Mouse (Mus musculus) MEL (cell line): ENCODE measurements around the gene Ptprf. TPM values are rescaled to one million over a fixed set of nuclear protein-coding genes. Genes with fewer than 3 reads are reported as not detected.

ENCODE experiments used
- DNase-seq: peaks from one replicate; pipeline ENCODE4 v3.0.0; 2011; ENCODE audit warnings: low read depth, low spot score
- H3K27ac ChIP-seq: 2 replicates; pipeline ENCODE4 v1.5.1; 2012; ENCODE audit warnings: low read depth, mild to moderate bottlenecking, control low read depth, low read length, moderate library complexity; ENCODE audit not compliant: control insufficient read depth
- H3K27me3 ChIP-seq, 2 experiments: fragments of 150-350 bp in 1 of 2; sonication (generic) in 1 of 2; 2 replicates each; pipeline ENCODE4 v1.6.1; 2012; ENCODE audit warnings: low read length in 2 of 2, mild to moderate bottlenecking in 2 of 2, improper control_type of control experiment in 1 of 2, moderate library complexity in 1 of 2; ENCODE audit not compliant: insufficient read depth in 2 of 2, control insufficient read depth in 1 of 2
- H3K36me3 ChIP-seq, 2 experiments: 2 replicates each; pipeline ENCODE4 v1.6.1; 2012 to 2014; ENCODE audit warnings: low read length in 2 of 2, improper control_type of control experiment in 1 of 2, inconsistent platforms in 1 of 2, mild to moderate bottlenecking in 1 of 2; ENCODE audit not compliant: insufficient read depth in 2 of 2, control insufficient read depth in 1 of 2
- H3K4me1 ChIP-seq, 2 experiments: fragments of 150-350 bp in 1 of 2; sonication (generic) in 1 of 2; 2 replicates each; pipeline ENCODE4 v1.6.1; 2012; ENCODE audit warnings: low read length in 2 of 2, improper control_type of control experiment in 1 of 2, mild to moderate bottlenecking in 1 of 2; ENCODE audit not compliant: insufficient read depth in 2 of 2, control insufficient read depth in 1 of 2
- H3K4me3 ChIP-seq, 2 experiments: fragments of 150-350 bp in 1 of 2; sonication (generic) in 1 of 2; 2 replicates each; pipeline ENCODE4 v1.5.1; 2012; ENCODE audit warnings: low read depth in 2 of 2, low read length in 2 of 2, mild to moderate bottlenecking in 2 of 2, moderate library complexity in 2 of 2, control low read depth in 1 of 2, improper control_type of control experiment in 1 of 2; ENCODE audit not compliant: control insufficient read depth in 1 of 2, insufficient read depth in 1 of 2
- H3K79me2 ChIP-seq: 2 replicates; pipeline ENCODE4 v1.6.1; 2012; ENCODE audit warnings: mild to moderate bottlenecking, low read length, moderate library complexity; ENCODE audit not compliant: control insufficient read depth, poor library complexity, insufficient read depth
- H3K9ac ChIP-seq: 2 replicates; pipeline ENCODE4 v1.6.1; 2012; ENCODE audit warnings: low read depth, mild to moderate bottlenecking, control low read depth, low read length, moderate library complexity; ENCODE audit not compliant: control insufficient read depth, poor library complexity, severe bottlenecking
- H3K9me3 ChIP-seq: fragments of 150-350 bp; sonication (generic); replicated peaks from 2 replicates; pipeline ENCODE4 v1.6.1; 2012; ENCODE audit warnings: mild to moderate bottlenecking, low read length, improper control_type of control experiment, moderate library complexity; ENCODE audit not compliant: insufficient read depth
- BHLHE40 ChIP-seq: IDR thresholded peaks from 2 replicates; pipeline ENCODE4 v1.6.1; 2012; ENCODE audit warnings: low read depth, mild to moderate bottlenecking, inconsistent platforms, low read length, improper control_type of control experiment, borderline replicate concordance
- CHD2 ChIP-seq: IDR thresholded peaks from 2 replicates; pipeline ENCODE4 v1.6.1; 2011; ENCODE audit warnings: low read length, improper control_type of control experiment
- E2F4 ChIP-seq: IDR thresholded peaks from 2 replicates; pipeline ENCODE4 v1.6.1; 2011; ENCODE audit warnings: low read depth, low read length, improper control_type of control experiment, borderline replicate concordance
- EP300 ChIP-seq, 2 experiments: IDR thresholded peaks; 2 replicates each; pipeline ENCODE4 v1.6.1; 2011; ENCODE audit warnings: improper control_type of control experiment in 2 of 2, low read length in 2 of 2, low read depth in 1 of 2, mild to moderate bottlenecking in 1 of 2
- GABPA ChIP-seq: IDR thresholded peaks from 2 replicates; pipeline ENCODE4 v1.6.1; 2012; ENCODE audit warnings: low read depth, mild to moderate bottlenecking, inconsistent platforms, low read length, improper control_type of control experiment, moderate library complexity
- GATA1 ChIP-seq: IDR thresholded peaks from 2 replicates; pipeline ENCODE4 v1.6.1; 2011; ENCODE audit warnings: low read depth, low read length, improper control_type of control experiment
- HCFC1 ChIP-seq: IDR thresholded peaks from 2 replicates; pipeline ENCODE4 v1.6.1; 2012; ENCODE audit warnings: low read depth, mild to moderate bottlenecking, inconsistent platforms, low read length, improper control_type of control experiment, moderate library complexity
- JUND ChIP-seq: IDR thresholded peaks from 2 replicates; pipeline ENCODE4 v1.6.1; 2011; ENCODE audit warnings: low read depth, mild to moderate bottlenecking, improper control_type of control experiment, low read length
- MAFK ChIP-seq: IDR thresholded peaks from 2 replicates; pipeline ENCODE4 v1.6.1; 2011; ENCODE audit warnings: low read depth, mild to moderate bottlenecking, low read length, improper control_type of control experiment, borderline replicate concordance
- MAZ ChIP-seq: IDR thresholded peaks from 2 replicates; pipeline ENCODE4 v1.6.1; 2012; ENCODE audit warnings: low read depth, mild to moderate bottlenecking, inconsistent platforms, low read length, improper control_type of control experiment
- MEF2A ChIP-seq: IDR thresholded peaks from 2 replicates; pipeline ENCODE4 v1.6.1; 2014; ENCODE audit warnings: low read depth, mild to moderate bottlenecking, inconsistent platforms, low read length, improper control_type of control experiment; ENCODE audit not compliant: poor library complexity, insufficient replicate concordance, severe bottlenecking; ENCODE audit errors: extremely low read depth
- MXI1 ChIP-seq: IDR thresholded peaks from 2 replicates; pipeline ENCODE4 v1.6.1; 2011; ENCODE audit warnings: mild to moderate bottlenecking, low read depth, low read length, improper control_type of control experiment
- MYB ChIP-seq: IDR thresholded peaks from 2 replicates; pipeline ENCODE4 v1.6.1; 2011; ENCODE audit warnings: mild to moderate bottlenecking, low read depth, low read length, improper control_type of control experiment
- MYC ChIP-seq: IDR thresholded peaks from 2 replicates; pipeline ENCODE4 v1.6.1; 2011; ENCODE audit warnings: low read depth, mild to moderate bottlenecking, low read length, improper control_type of control experiment, moderate library complexity
- NELFE ChIP-seq: IDR thresholded peaks from 2 replicates; pipeline ENCODE4 v1.6.1; 2011; ENCODE audit warnings: low read depth, low read length, improper control_type of control experiment
- POLR2AphosphoS2 ChIP-seq: IDR thresholded peaks from 2 replicates; pipeline ENCODE4 v1.6.1; 2011; ENCODE audit warnings: low read length, improper control_type of control experiment
- RAD21 ChIP-seq: IDR thresholded peaks from 2 replicates; pipeline ENCODE4 v1.6.1; 2011; ENCODE audit warnings: mild to moderate bottlenecking, low read depth, low read length, improper control_type of control experiment
- SIN3A ChIP-seq: IDR thresholded peaks from 2 replicates; pipeline ENCODE4 v1.6.1; 2012; ENCODE audit warnings: low read length, improper control_type of control experiment, inconsistent platforms
- SMC3 ChIP-seq: IDR thresholded peaks from 2 replicates; pipeline ENCODE4 v1.6.1; 2011; ENCODE audit warnings: low read depth, low read length, improper control_type of control experiment
- TAL1 ChIP-seq: IDR thresholded peaks from 2 replicates; pipeline ENCODE4 v1.6.1; 2012; ENCODE audit warnings: mild to moderate bottlenecking, inconsistent platforms, low read length, moderate library complexity, mixed read lengths
- TBP ChIP-seq: IDR thresholded peaks from 2 replicates; pipeline ENCODE4 v1.8.0; 2011; ENCODE audit warnings: low read depth, low read length, improper control_type of control experiment
- TCF12 ChIP-seq: IDR thresholded peaks from 2 replicates; pipeline ENCODE4 v1.6.1; 2014; ENCODE audit warnings: low read depth, mild to moderate bottlenecking, inconsistent platforms, low read length, improper control_type of control experiment, moderate library complexity
- USF2 ChIP-seq, 2 experiments: IDR thresholded peaks; 2 replicates each; pipeline ENCODE4 v1.6.1; 2011 to 2012; ENCODE audit warnings: improper control_type of control experiment in 2 of 2, low read length in 2 of 2, borderline replicate concordance in 1 of 2, inconsistent platforms in 1 of 2, low read depth in 1 of 2, mild to moderate bottlenecking in 1 of 2; ENCODE audit not compliant: insufficient read depth in 1 of 2
- ZC3H11A ChIP-seq: IDR thresholded peaks from 2 replicates; pipeline ENCODE4 v1.6.1; 2012; ENCODE audit warnings: low read depth, mild to moderate bottlenecking, inconsistent platforms, low read length, improper control_type of control experiment
- ZKSCAN1 ChIP-seq: IDR thresholded peaks from 2 replicates; pipeline ENCODE4 v1.6.1; 2012; ENCODE audit warnings: low read depth, mild to moderate bottlenecking, inconsistent platforms, low read length, improper control_type of control experiment, moderate library complexity
- ZMIZ1 ChIP-seq: IDR thresholded peaks from 2 replicates; pipeline ENCODE4 v1.6.1; 2012; ENCODE audit warnings: low read depth, mild to moderate bottlenecking, inconsistent platforms, low read length, improper control_type of control experiment, moderate library complexity
- ZNF384 ChIP-seq: IDR thresholded peaks from 2 replicates; pipeline ENCODE4 v1.6.1; 2012; ENCODE audit warnings: low read depth, mild to moderate bottlenecking, inconsistent platforms, low read length, improper control_type of control experiment
- polyA plus RNA-seq, 2 experiments: library from polyadenylated mRNA; stranded (reverse) in 1 of 2; unstranded in 1 of 2; fragments of >175 nt in 1 of 2; fragments of >200 nt in 1 of 2; gene quantifications; 2 replicates each; pipeline versions ENCODE4 v1.2.1 to v1.2.4; 2012; ENCODE audit warnings: low replicate concordance in 2 of 2, low read depth in 1 of 2; ENCODE audit not compliant: insufficient read length in 2 of 2, insufficient read depth in 1 of 2, missing spikeins in 1 of 2
- total RNA-seq: library from RNA; depleted of rRNA; stranded (reverse); fragments of 300-350 nt; gene quantifications from 2 replicates; pipeline ENCODE4 v1.2.3, GENCODE M21; 2012

The Ptprf gene
- total and polyA plus RNA-seq, 3 experiments, result 0.04 TPM; not detected in 2

DNA sequence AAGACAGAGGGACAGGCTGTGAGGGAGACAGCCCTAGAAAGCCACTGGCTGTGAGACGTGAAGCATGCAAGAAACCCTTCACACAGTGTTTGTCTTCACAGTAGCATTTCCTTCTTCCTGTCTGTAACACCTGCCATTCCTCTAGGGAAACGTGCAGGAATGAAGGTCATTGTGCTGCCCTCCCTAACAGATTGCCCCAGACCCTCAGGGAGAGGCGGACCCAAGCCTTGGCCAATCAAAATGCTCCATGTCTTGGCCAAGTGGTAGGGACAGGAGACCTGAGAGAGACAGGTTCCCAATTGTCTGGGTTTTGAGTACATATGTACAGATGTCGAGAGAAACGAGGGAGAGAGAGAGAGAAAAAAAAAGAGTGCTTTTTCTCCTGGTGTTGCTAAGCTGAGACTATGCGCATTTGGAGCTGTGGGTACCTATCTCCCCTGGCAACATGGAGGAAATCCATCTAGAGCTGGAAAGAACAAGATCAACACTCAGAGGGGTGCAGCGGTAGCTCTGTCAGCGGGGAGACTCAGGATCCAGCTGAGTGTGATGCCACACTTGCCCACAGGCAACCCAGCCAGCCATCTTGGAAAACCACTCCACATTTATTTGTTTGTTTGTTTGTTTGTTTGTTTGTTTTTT, 28.6 kb upstream of the Ptprf start:
- no peaks in the 10 kb centered on the region for H3K4me1 ChIP-seq
- peaks cover 8 to 16% of the 10 kb centered on the region in 2 experiments for H3K27me3 ChIP-seq
- no peak for DNase-seq
- no peak overlapping the region for H3K4me3 ChIP-seq
- no peaks in the 10 kb centered on the region for H3K79me2 ChIP-seq
- TF ChIP-seq GATA1 (no peak), TCF12 (no peak), MXI1 (no peak)
- no peaks in the 10 kb centered on the region for H3K36me3 ChIP-seq
- H3K27ac ChIP-seq, result no peak overlapping the region
- no peaks in the 10 kb centered on the region for H3K9me3 ChIP-seq
- H3K9ac ChIP-seq, result no peak overlapping the region

GRCm38 (mm10) chr4:118316662-118317061, 25.5 kb upstream of the Ptprf start:
- Histone ChIP-seq H3K36me3 (no peaks in the 10 kb centered on the region), H3K9me3 (no peaks in the 10 kb centered on the region), H3K4me3 (no peak overlapping the region), H3K79me2 (no peaks in the 10 kb centered on the region), H3K9ac (no peak overlapping the region), H3K27ac (no peak overlapping the region), H3K4me1 (no peaks in the 10 kb centered on the region), H3K27me3 (peaks cover 5 to 13% of the 10 kb centered on the region in 2 experiments)
- no peak for DNase-seq
- TF ChIP-seq MYC (no peak), ZNF384 (no peak), MEF2A (no peak), RAD21 (no peak), ZKSCAN1 (no peak), MXI1 (no peak), MAFK (peak; percentile 53; the same call in 1 of the 2 replicates), E2F4 (no peak)

- TF ChIP-seq CHD2 (no peak), SIN3A (no peak), ZC3H11A (no peak), EP300 (IDR thresholded peaks at IDR 0.05; ENCODE audit: low read depth in 1 of 2, low read length in 2 of 2) (no peak), NELFE (no peak), TAL1 (no peak), GABPA (no peak), JUND (no peak), ZMIZ1 (no peak), MYB (no peak), SMC3 (no peak), POLR2AphosphoS2 (no peak), USF2 (IDR thresholded peaks at IDR 0.05; ENCODE audit: borderline replicate concordance in 1 of 2, insufficient read depth in 1 of 2, low read depth in 1 of 2, low read length in 2 of 2) (no peak), TBP (no peak), HCFC1 (no peak), MAZ (no peak), BHLHE40 (no peak)
- H3K4me1 ChIP-seq, result no peaks in the 10 kb centered on the region
- DNase-seq, result no peak
- peaks cover 5 to 12% of the 10 kb centered on the region in 2 experiments for H3K27me3 ChIP-seq
- H3K79me2 ChIP-seq, result no peaks in the 10 kb centered on the region
- H3K9me3 ChIP-seq, result no peaks in the 10 kb centered on the region
- no peaks in the 10 kb centered on the region for H3K36me3 ChIP-seq
- no peak overlapping the region for H3K4me3 ChIP-seq
- H3K9ac ChIP-seq, result no peak overlapping the region
- no peak overlapping the region for H3K27ac ChIP-seq
Measured at GRCm38 (mm10) chr4:118315286-118315685, 24.1 kb upstream of the Ptprf start.
